Comparison of ENCODE assay signal across 10 mouse cellular contexts in the genomic region with DNA sequence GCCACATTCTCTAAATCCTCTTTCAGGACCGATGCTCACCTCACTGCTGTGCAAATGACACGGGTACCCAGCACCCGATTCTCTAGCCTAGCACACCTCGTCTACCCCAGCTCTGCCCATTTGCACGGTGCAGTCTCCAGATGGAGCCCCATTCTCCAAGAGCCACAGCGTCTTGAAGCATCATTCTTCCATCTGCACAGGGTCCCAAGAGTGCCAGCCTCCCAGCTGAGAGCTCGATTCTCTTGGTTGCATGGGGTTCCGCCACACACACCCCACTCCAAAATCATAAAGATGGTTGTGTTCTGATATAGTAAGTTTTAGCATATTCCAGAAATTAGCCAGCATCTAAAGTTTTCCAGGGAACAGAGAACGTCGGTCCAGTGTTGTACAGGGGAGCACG. TPM values are rescaled to one million over a fixed set of nuclear protein-coding genes. Genes with fewer than 3 reads are reported as not detected.
A peak's percentile ranks its signal among the peaks of the same experiment; 100 is the strongest.
DNase-seq lines count a peak whose midpoint lies in the region; ATAC-seq and TF ChIP-seq lines count a peak whose summit lies in the region.
"Had no signal": no experiment of that assay in that cellular context is flagged by ENCODE, and none has a peak within 500 bp of the region (broad histone marks: within the 10 kb centered on the region; RNA-seq: fewer than 3 reads in every experiment).

No protein-coding gene starts in this region.

- TF ChIP-seq POLR2A in lung, adult 2 months (IDR thresholded peaks at IDR 0.05; ENCODE audit: borderline replicate concordance, extremely low read depth, low read depth, low read length): no peak

- H3K9ac ChIP-seq in forebrain, embryonic 14.5 days (ENCODE audit: low read length): peak overlapping the region; percentile 32
- H3K9ac ChIP-seq in liver, embryonic 16.5 days (ENCODE audit: low read depth, low read length): peak overlapping the region; percentile 35; the same call in 1 of the 2 replicates

- 3% methylated on average over 11 of the region's 11 CpGs for WGBS in forebrain, embryonic 14.5 days
- WGBS in liver, embryonic 16.5 days (ENCODE audit: insufficient replicate concordance): 4% methylated on average over 11 of the region's 11 CpGs
- 6% methylated on average over 11 of the region's 11 CpGs for WGBS in lung, adult 2 months

- H3K4me2 ChIP-seq in forebrain, embryonic 14.5 days (ENCODE audit: low read length): peak overlapping the region; percentile 41
- H3K4me2 ChIP-seq in liver, embryonic 16.5 days (ENCODE audit: low read depth, low read length): peak overlapping the region; percentile 58

- DNase-seq in cerebellum, postnatal 25 days: peak; percentile 47 to 51
- DNase-seq in cerebellum, adult 9-10 months: no peak
- DNase-seq in forebrain, embryonic 14.5 days (ENCODE audit: low spot score): no peak
- DNase-seq in adrenal gland, postnatal 14 days: no peak
- DNase-seq in lung, adult 2 months: no peak

- no peak for TF ChIP-seq CTCF in C2C12 (IDR thresholded peaks at IDR 0.05; ENCODE audit: control insufficient read depth, insufficient read depth, insufficient read length)
- no peak for TF ChIP-seq CTCF in lung, adult 2 months (IDR thresholded peaks at IDR 0.05; ENCODE audit: insufficient read depth, low read length)

- H3K4me1 ChIP-seq in forebrain, embryonic 14.5 days (ENCODE audit: control insufficient read depth, insufficient read depth, low read length): peaks cover 4% of the 10 kb centered on the region; the same call in 1 of the 2 replicates
- peaks cover 38% of the 10 kb centered on the region for H3K4me1 ChIP-seq in liver, embryonic 16.5 days (ENCODE audit: control insufficient read depth, low read depth, low read length)
- H3K4me1 ChIP-seq in lung, adult 2 months (ENCODE audit: control insufficient read depth, insufficient read depth, low read length): peaks cover 6% of the 10 kb centered on the region; the same call in 1 of the 2 replicates

- H3K27ac ChIP-seq in forebrain, embryonic 14.5 days (ENCODE audit: low read depth, low read length): no peak overlapping the region
- H3K27ac ChIP-seq in liver, embryonic 16.5 days (ENCODE audit: low read length): no peak overlapping the region
- H3K27ac ChIP-seq: macrophage had no signal

- H3K4me3 ChIP-seq in C2C12 (ENCODE audit: insufficient read depth, poor library complexity, severe bottlenecking): peak overlapping the region; percentile 19
- peak overlapping the region; percentile 17 for H3K4me3 ChIP-seq in forebrain, embryonic 14.5 days (ENCODE audit: low read depth, low read length)
- peak overlapping the region; percentile 28 for H3K4me3 ChIP-seq in liver, embryonic 16.5 days (ENCODE audit: low read depth, low read length)
- H3K4me3 ChIP-seq in lung, adult 2 months (replicated peaks; ENCODE audit: extremely low read depth, low read depth, low read length): no peak overlapping the region

- peak overlapping the region; percentile 53 for H3ac ChIP-seq in C2C12 (ENCODE audit: control insufficient read depth, insufficient read length, low read depth)

- H3K79me2 ChIP-seq in C2C12 (ENCODE audit: control insufficient read depth, insufficient read depth): no peaks in the 10 kb centered on the region

- no peaks in the 10 kb centered on the region for H3K36me3 ChIP-seq in C2C12 (ENCODE audit: control insufficient read depth, insufficient read depth)
- no peaks in the 10 kb centered on the region for H3K36me3 ChIP-seq in forebrain, embryonic 14.5 days (ENCODE audit: control insufficient read depth, insufficient read depth, low read length)
- peaks cover 4% of the 10 kb centered on the region; the same call in 1 of the 2 replicates for H3K36me3 ChIP-seq in liver, embryonic 16.5 days (ENCODE audit: control insufficient read depth, insufficient read depth)

- no peaks in the 10 kb centered on the region for H3K9me3 ChIP-seq in forebrain, embryonic 14.5 days (replicated peaks; ENCODE audit: control insufficient read depth, low read length)
- no peaks in the 10 kb centered on the region for H3K9me3 ChIP-seq in liver, embryonic 16.5 days (replicated peaks; ENCODE audit: control insufficient read depth, low read length)

- no peaks in the 10 kb centered on the region for H3K79me3 ChIP-seq in C2C12 (ENCODE audit: low read depth)

- H3K27me3 ChIP-seq in C2C12 (ENCODE audit: control insufficient read depth, insufficient read depth, insufficient read length): no peaks in the 10 kb centered on the region
- H3K27me3 ChIP-seq in forebrain, embryonic 14.5 days (replicated peaks; ENCODE audit: control insufficient read depth, insufficient read depth, low read length): peaks cover 26% of the 10 kb centered on the region
- H3K27me3 ChIP-seq in liver, embryonic 16.5 days (ENCODE audit: control insufficient read depth, insufficient read depth, low read depth, low read length): no peaks in the 10 kb centered on the region; the same call in none of the 2 replicates

- 0 out of 2 replicates have a peak, but pooled peaks have one; percentile 36 for ATAC-seq in forebrain, embryonic 14.5 days
- no peak for ATAC-seq in liver, embryonic 16.5 days (ENCODE audit: low read depth)
- no peak for ATAC-seq in monocyte, adult 5-6 weeks (replicated peaks; ENCODE audit: insufficient number of reproducible peaks, low FRiP score, low TSS enrichment, poor library complexity, severe bottlenecking)

TF ChIP-seq in C2C12, 6 proteins besides CTCF, POLR2A, EP300 and RAD21:
- no peak for TF ChIP-seq USF1 (IDR thresholded peaks at IDR 0.05; ENCODE audit: low read depth)
- no peak for TF ChIP-seq MAX (IDR thresholded peaks at IDR 0.05)
- TF ChIP-seq MYOG (IDR thresholded peaks at IDR 0.05; ENCODE audit: control insufficient read depth, extremely low read depth, insufficient read length): no peak
- no peak for TF ChIP-seq MYOD1 (IDR thresholded peaks at IDR 0.05; ENCODE audit: control insufficient read depth, insufficient read length, low read depth)
- no peak for TF ChIP-seq FOSL1 (IDR thresholded peaks at IDR 0.05; ENCODE audit: insufficient read depth, low read length, poor library complexity, severe bottlenecking)
- TF ChIP-seq CEBPB (IDR thresholded peaks at IDR 0.05; ENCODE audit: low read depth): no peak

RNA-seq across cellular contexts. Expression of gene Trhr2, which starts 17.2 kb away (rescaled TPM):
- 0.07 TPM for polyA plus RNA-seq in C2C12 (2012; fragmentation: generic; extraction: Trizol)
- polyA plus RNA-seq in forebrain, embryonic 14.5 days (2014; fragmentation: Nextera tagmentation; extraction: Ambion mirVana): not detected in 2 replicates
- not detected in 2 replicates for polyA plus RNA-seq in liver, embryonic 16.5 days (2015; fragmentation: Nextera tagmentation; extraction: Ambion mirVana)
- not detected in 2 replicates for total RNA-seq in adrenal gland, postnatal 14 days (2021)
- polyA plus RNA-seq in lung, adult 2 months (2012; rRNA removed): not detected in 2 replicates
- not detected in 3 replicates for total RNA-seq in monocyte, adult 5-6 weeks (2017)
- total RNA-seq: common myeloid progenitor, adult 5-6 weeks had no signal
- polyA plus RNA-seq: macrophage had no signal

RNA-seq across cellular contexts. Expression of gene Zc3h18, which starts 33.1 kb away (rescaled TPM):
- 43.5 TPM for polyA plus RNA-seq in C2C12 (2012; fragmentation: generic; extraction: Trizol)
- polyA plus RNA-seq in forebrain, embryonic 14.5 days (2014; fragmentation: Nextera tagmentation; extraction: Ambion mirVana): 24.8 and 26.9 TPM in 2 replicates
- polyA plus RNA-seq in liver, embryonic 16.5 days (2015; fragmentation: Nextera tagmentation; extraction: Ambion mirVana): 17.8 and 19.0 TPM in 2 replicates
- total RNA-seq in adrenal gland, postnatal 14 days (2021): 39.5 and 40.6 TPM in 2 replicates
- 26.8 and 29.1 TPM in 2 replicates for polyA plus RNA-seq in lung, adult 2 months (2012; rRNA removed)
- 57.4 to 76.1 TPM (median 69.7 TPM) in 3 replicates for total RNA-seq in monocyte, adult 5-6 weeks (2017)

Comparison
In these comparisons a context has a peak if more than half of its experiments do, and no peak if none do; other contexts are left out.
1. DNase-seq: peak in cerebellum, postnatal 25 days (2 of 2); none in cerebellum, adult 9-10 months (single experiment), forebrain, embryonic 14.5 days (single experiment), adrenal gland, postnatal 14 days (single experiment) and lung, adult 2 months (single experiment).